Mouse (Mus musculus) megakaryocyte, embryonic 14.5 days (primary cell): ENCODE results near the gene Ing4. TPM values are rescaled to one million over a fixed set of nuclear protein-coding genes. Genes with fewer than 3 reads are reported as not detected.
A peak's percentile ranks its signal among the peaks of the same experiment; 100 is the strongest.

Experiments used
- H3K27me3 ChIP-seq: replicated peaks from 2 replicates; pipeline ENCODE3; 2012; ENCODE audit warnings: inconsistent platforms
- H3K36me3 ChIP-seq: replicated peaks from 2 replicates; pipeline ENCODE3; 2012; ENCODE audit warnings: low read length, inconsistent platforms, mixed read lengths
- H3K4me1 ChIP-seq: 2 replicates; pipeline ENCODE4 v1.6.1; 2012; ENCODE audit warnings: inconsistent platforms
- H3K4me3 ChIP-seq: replicated peaks from 2 replicates; pipeline ENCODE3; 2012; ENCODE audit warnings: moderate library complexity, mild to moderate bottlenecking, inconsistent platforms
- H3K9me3 ChIP-seq: 2 replicates; pipeline ENCODE4 v1.6.1; 2012; ENCODE audit warnings: inconsistent platforms
- FLI1 ChIP-seq: IDR thresholded peaks from 2 replicates; pipeline ENCODE4 v1.6.1; 2012; ENCODE audit warnings: low read length, inconsistent platforms, mixed read lengths
- GATA1 ChIP-seq: IDR thresholded peaks from 3 replicates; pipeline ENCODE4 v1.6.1; 2012; ENCODE audit warnings: mixed read lengths, low read length, inconsistent platforms, borderline replicate concordance
- polyA plus RNA-seq: library from polyadenylated mRNA; stranded (reverse); fragments of >175 nt; gene quantifications from 2 replicates; pipeline ENCODE4 v1.2.3, GENCODE M21; 2012; ENCODE audit warnings: low replicate concordance; ENCODE audit not compliant: insufficient read depth

The Ing4 gene
- polyA plus RNA-seq, 1 experiment = 16.8 TPM

GRCm38 (mm10) chr6:125097951-125098350 lies 58.4 kb downstream of the Ing4 start:
- TF ChIP-seq FLI1 = no peak
- TF ChIP-seq GATA1 = no peak
- Histone ChIP-seq H3K4me3 (peak overlapping the region; percentile 96), H3K4me1 (peaks cover 77% of the 10 kb centered on the region), H3K9me3 (no peaks in the 10 kb centered on the region), H3K36me3 (peaks cover 53% of the 10 kb centered on the region), H3K27me3 (no peaks in the 10 kb centered on the region)

DNA sequence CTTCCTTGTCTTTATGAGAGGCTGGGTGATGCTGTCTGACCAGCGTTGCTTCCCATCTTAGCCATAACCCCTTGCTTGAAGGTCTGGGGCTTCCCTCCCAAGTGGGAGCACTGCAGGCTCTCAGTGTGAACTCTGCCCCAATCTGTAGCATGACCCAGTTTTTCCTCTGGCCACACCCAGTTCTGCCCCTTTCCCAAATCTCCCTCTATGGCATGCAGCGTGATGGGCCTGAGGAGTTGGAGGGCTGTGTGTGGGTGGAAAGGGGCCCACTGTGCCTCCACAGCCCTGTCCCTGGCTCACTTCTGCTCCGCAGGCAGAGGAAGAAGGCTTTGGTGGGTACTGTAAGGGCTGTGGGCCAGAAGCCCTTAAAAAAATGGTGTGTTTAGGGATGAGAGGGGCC lies 59.0 kb downstream of the Ing4 start:
- Histone ChIP-seq H3K27me3 (no peaks in the 10 kb centered on the region), H3K36me3 (peaks cover 58% of the 10 kb centered on the region), H3K4me3 (peak overlapping the region; percentile 96), H3K4me1 (peaks cover 75% of the 10 kb centered on the region), H3K9me3 (no peaks in the 10 kb centered on the region)
- TF ChIP-seq GATA1 (no peak), FLI1 (no peak)

Other genes with a start within 250 kb of the Ing4 start
- gene Spsb2, start 231.1 kb upstream of the Ing4 start, polyA plus RNA-seq = 42.5 and 52.2 TPM in 2 replicates
- gene Tpi1, start 225.5 kb upstream of the Ing4 start, polyA plus RNA-seq = 74.5 and 552 TPM in 2 replicates
- 35.1 and 61.7 TPM in 2 replicates for gene Usp5, start 210.3 kb upstream of the Ing4 start, polyA plus RNA-seq
- 27.2 and 32.4 TPM in 2 replicates for gene Cdca3, start 210.2 kb upstream of the Ing4 start, polyA plus RNA-seq
- gene Gnb3, start 199.5 kb upstream of the Ing4 start, polyA plus RNA-seq = not detected in 2 replicates
- gene P3h3, start 182.0 kb upstream of the Ing4 start, polyA plus RNA-seq = 5.5 TPM in 1 of 2 replicates, not detected in the other
- 0.82 and 7.7 TPM in 2 replicates for gene Gpr162, start 175.8 kb upstream of the Ing4 start, polyA plus RNA-seq
- gene Cd4, start 151.5 kb upstream of the Ing4 start, polyA plus RNA-seq = 0.35 TPM in 1 of 2 replicates, not detected in the other
- 0.62 TPM in 1 of 2 replicates, not detected in the other for gene Lag3, start 128.1 kb upstream of the Ing4 start, polyA plus RNA-seq
- gene Ptms, start 119.7 kb upstream of the Ing4 start, polyA plus RNA-seq = 330 and 450 TPM in 2 replicates
- 183 and 362 TPM in 2 replicates for gene Mlf2, start 108.4 kb upstream of the Ing4 start, polyA plus RNA-seq
- 46.8 and 55.7 TPM in 2 replicates for gene Cops7a, start 74.2 kb upstream of the Ing4 start, polyA plus RNA-seq
- gene Pianp, start 43.1 kb upstream of the Ing4 start, polyA plus RNA-seq = 2.5 and 7.7 TPM in 2 replicates
- 21.5 and 67.6 TPM in 2 replicates for gene Zfp384, start 30.6 kb upstream of the Ing4 start, polyA plus RNA-seq
- gene Acrbp, start 9.9 kb downstream of the Ing4 start, polyA plus RNA-seq = 8.7 and 11.3 TPM in 2 replicates
- gene Lpar5, start 28.2 kb downstream of the Ing4 start, polyA plus RNA-seq = 0.62 TPM in 1 of 2 replicates, not detected in the other
- 41.8 and 90.6 TPM in 2 replicates for gene Chd4, start 56.2 kb downstream of the Ing4 start, polyA plus RNA-seq
- 18.4 and 24.5 TPM in 2 replicates for gene Nop2, start 92.1 kb downstream of the Ing4 start, polyA plus RNA-seq
- 20.6 and 36.4 TPM in 2 replicates for gene Iffo1, start 105.5 kb downstream of the Ing4 start, polyA plus RNA-seq
- gene Gapdh, start 126.7 kb downstream of the Ing4 start, polyA plus RNA-seq = 5,967 and 19,384 TPM in 2 replicates
- 92.0 and 141 TPM in 2 replicates for gene Ncapd2, start 151.9 kb downstream of the Ing4 start, polyA plus RNA-seq
- 68.3 and 124 TPM in 2 replicates for gene Mrpl51, start 152.0 kb downstream of the Ing4 start, polyA plus RNA-seq
- 1.4 and 1.9 TPM in 2 replicates for gene Vamp1, start 175.8 kb downstream of the Ing4 start, polyA plus RNA-seq
- gene Tapbpl, start 192.1 kb downstream of the Ing4 start, polyA plus RNA-seq = 4.5 and 6.0 TPM in 2 replicates
- gene Cd27, start 197.2 kb downstream of the Ing4 start, polyA plus RNA-seq = 1.3 TPM in 1 of 2 replicates, not detected in the other
- not detected in 2 replicates for gene Tuba3a, start 246.3 kb downstream of the Ing4 start, polyA plus RNA-seq